Mouse (Mus musculus): ENCODE measurements around the gene Minar1. TPM values are rescaled to one million over a fixed set of nuclear protein-coding genes. Genes with fewer than 3 reads are reported as not detected.

Gene Minar1
- total and polyA plus RNA-seq, 3 experiments: 0.06 to 0.17 TPM; not detected in 1

Other genes starting within 250 kb of the Minar1 start
- gene Tmed3, start 81.9 kb upstream of the Minar1 start, total RNA-seq (2021): 10 to 100 TPM; 78.7 to 84.0 TPM
- 91.2 and 99.7 TPM in 2 replicates for gene Tmed3, start 81.9 kb upstream of the Minar1 start, polyA plus RNA-seq (2012; rRNA removed)
- not detected for gene Ankrd34c, start 115.3 kb upstream of the Minar1 start, total RNA-seq (2021)
- not detected in 2 replicates for gene Ankrd34c, start 115.3 kb upstream of the Minar1 start, polyA plus RNA-seq (2012; rRNA removed)